Mouse (Mus musculus) layer of hippocampus, postnatal 10 days (tissue): ENCODE results near the gene Fuom. TPM values are rescaled to one million over a fixed set of nuclear protein-coding genes. Genes with fewer than 3 reads are reported as not detected.

Experiments used
- DNase-seq, 2 experiments: peaks; one replicate each; pipeline ENCODE4 v3.0.0; 2021; ENCODE audit warnings: low spot score in 2 of 2
- total RNA-seq, 2 experiments: library from RNA; stranded (reverse); gene quantifications; 2 replicates each; pipeline ENCODE4 v1.2.3; 2021

The Fuom gene
- total RNA-seq, 2 experiments from 2014 or later = 26.8 to 27.1 TPM

DNA sequence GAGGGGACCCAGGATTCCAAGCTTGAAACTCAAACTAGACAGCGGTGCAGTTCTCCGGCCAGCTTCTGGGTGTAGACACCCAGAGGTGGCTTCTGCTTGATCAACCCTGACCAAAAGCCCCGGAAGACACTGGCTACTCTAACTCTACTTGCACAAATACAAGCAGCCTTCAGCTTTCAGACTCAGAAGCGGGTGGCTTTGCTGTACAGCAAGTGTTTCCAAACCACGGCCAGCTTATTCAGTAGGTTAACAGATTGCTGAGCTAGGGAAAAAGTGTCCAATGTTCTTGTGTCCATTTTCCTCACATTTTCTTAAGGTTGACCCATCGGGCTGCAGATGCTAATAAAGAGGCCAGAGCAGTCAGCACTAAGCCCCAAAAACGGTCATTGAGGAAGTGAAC, 43.7 kb downstream of the Fuom start:
- no peak for DNase-seq

DNA sequence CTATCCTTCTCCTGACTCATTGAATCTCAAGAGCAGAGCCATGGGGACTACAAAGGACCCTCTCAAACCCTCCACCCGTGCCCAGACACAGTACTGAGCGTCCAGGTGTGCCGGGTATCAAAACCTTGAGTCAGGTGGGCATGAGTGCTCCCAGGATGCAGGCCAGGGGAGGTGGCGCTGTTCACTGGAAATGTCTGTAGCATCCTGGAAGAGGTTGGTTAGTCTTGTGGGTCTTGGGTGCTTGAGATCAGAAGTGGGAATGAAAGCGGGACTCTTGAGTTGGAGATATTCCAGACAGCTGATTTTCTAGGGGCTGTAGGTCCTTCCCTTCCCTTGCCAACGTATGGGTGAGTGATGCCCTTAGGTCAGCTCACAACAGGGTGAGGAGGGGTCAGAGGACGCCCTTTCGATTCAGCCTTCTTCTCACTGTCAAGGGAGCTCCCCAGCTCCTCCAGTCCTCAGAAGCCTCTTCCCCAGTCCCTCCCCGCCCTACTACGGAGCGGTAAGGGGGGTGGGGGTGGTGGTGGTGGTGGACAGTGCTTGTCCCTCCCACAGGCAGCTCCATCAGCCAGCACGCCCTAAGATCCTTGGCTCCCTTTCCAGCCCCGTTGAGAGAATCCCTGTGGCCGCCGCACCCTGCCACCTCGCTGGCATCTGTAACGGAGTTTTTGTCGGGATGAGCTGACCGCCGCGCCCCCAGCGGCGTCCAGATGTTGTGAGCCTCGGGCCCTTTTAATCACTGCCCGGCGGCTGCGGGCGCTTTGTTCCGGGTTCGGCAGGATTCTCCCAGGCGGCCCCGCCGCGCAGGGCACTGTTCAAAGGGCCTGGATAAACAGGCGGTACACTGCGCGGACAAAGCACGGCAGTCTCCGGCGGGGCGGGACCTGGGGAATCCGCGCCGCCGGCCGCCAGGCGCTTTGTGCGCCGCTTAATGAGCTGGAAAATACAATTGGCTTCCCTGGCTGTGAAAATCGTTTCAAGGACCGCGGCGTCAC, 44.5 kb downstream of the Fuom start:
- no peak for DNase-seq

DNA sequence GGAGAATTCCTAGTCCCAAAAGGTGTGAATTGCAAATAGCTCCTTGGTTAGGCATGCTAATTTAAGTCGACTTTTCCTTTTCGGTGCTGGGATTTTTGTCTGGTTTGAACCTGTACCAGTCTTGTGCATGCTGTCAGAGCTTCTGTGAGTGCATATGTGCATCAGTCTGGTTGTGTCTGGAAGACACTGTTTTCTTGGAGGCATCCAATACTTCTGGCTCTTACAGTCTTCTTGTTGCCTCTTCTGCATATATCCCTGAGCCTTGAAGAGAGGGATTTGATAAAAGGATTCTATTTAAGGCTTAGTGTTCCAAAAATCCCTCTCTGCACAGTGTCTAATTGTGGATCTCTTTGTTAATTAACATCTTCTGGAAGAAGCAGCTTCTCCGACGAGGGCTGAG, 48.1 kb downstream of the Fuom start:
- DNase-seq = no peak

DNA sequence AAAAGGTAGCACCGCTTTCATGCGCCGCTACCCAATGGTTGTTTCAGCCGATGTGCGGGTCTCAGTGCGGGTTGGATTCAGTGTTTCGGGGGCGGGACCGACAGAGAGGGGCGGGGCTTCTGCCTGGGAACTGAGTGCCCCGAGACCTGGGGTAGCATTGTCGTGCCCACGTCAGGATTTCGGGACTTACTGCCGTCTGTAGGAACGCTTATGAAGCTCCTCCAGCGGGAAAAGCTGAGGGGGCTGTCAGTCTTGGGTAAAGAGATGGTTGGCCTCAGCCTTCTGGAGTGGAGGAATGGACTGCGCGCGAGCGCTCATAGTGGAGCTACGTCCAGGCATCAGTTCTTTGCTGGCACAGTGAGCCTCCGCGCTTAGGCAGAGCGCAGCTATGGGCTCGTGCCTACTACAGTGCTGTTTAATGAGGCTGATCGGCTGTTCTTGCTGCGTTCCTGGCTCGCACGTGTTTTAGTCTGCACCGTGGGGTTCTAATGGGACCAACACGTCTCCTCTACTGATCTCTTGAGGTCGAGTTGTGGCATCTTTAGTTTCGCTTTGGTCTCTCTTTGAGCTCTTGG, 53.0 kb downstream of the Fuom start:
- peak in 1 of 2 experiments; percentile 37 for DNase-seq

DNA sequence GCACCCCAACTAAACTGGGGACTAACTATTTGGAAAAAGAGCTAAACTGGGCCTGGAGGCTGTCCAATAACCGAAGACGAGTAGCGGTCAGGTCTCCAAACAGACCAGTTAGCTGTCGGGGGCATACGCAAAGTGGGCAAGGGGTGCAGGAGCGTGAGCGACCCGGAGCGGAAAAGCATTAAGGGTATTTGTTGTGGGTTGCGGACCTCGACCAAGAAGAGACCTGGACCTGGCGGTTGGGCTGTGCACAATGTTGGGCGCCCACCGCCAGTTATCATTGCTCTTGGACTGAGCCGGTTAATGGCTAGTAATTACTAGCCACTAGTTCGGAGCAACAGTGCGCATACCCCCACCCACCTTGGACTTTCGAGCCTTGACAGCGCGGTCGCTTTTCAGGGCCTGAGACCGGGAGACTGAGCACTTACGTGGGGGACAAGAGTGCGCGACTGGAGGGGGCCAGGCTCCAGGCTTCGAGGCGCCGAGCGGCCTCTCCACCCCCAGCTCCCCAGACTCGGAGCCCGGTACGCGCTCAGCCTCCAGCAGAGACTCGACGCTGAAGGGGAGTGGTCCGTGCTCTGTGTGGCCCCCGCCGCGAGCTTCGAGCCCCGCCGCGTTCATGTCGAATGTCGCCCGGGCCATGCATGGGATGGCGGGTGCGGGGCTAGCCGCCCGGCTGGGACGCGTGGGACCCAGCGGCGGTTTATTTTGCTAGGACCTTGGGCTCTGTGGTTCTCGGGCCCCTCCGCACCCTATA, 53.7 kb downstream of the Fuom start, which contains the start of gene Msx3:
Msx3 (minus strand) TSS at position 729 of the 754 bp plus-strand sequence.
- no peak for DNase-seq

DNA sequence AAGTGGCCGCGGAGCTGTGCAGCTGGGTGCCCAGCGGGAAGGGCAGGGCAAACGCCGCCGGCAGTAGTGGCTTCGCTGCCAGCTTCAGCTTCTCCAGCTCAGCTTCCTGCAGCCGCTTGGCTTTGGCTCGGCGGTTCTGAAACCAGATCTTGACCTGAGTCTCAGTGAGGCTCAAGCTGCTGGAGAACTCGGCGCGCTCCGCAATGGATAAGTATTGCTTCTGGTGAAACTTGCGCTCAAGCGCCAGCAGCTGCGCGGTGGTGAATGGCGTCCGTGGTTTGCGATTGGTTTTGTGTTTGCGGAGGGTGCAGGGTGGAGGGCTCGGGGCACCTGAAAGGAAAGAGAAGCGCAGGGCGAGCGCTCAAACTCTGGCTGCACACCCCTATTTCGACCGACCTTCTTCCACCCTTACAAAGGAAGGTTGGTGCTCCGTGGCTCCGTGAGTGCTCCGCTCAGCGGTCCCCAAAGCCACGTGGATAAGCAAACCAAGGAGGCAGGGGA, 54.4 kb downstream of the Fuom start:
- no peak for DNase-seq

Other genes with a start within 250 kb of the Fuom start
- 10 to 100 TPM; 49.1 to 56.1 TPM for gene Kndc1, start 207.7 kb downstream of the Fuom start, total RNA-seq
- gene Utf1, start 158.7 kb downstream of the Fuom start, total RNA-seq = not detected
- gene 6430531B16Rik, start 123.7 kb downstream of the Fuom start, total RNA-seq = 1 to 10 TPM in 1 of 2 experiments, under 1 TPM in 1; 0.87 to 1.0 TPM
- gene Adam8, start 109.9 kb downstream of the Fuom start, total RNA-seq = 1 to 10 TPM; 1.3 to 2.4 TPM
- gene Zfp511, start 66.0 kb downstream of the Fuom start, total RNA-seq = 10 to 100 TPM; 22.3 to 24.9 TPM
- 10 to 100 TPM; 40.8 TPM for gene Tubgcp2, start 65.8 kb downstream of the Fuom start, total RNA-seq
- gene Msx3, start 53.4 kb downstream of the Fuom start, total RNA-seq = under 1 TPM; 0.16 to 0.20 TPM
- 100 to 1,000 TPM; 247 to 252 TPM for gene Caly, start 19.9 kb downstream of the Fuom start, total RNA-seq
- not detected for gene Prap1, start 9.0 kb downstream of the Fuom start, total RNA-seq
- 1 to 10 TPM; 6.2 to 7.1 TPM for gene Paox, start 13.4 kb upstream of the Fuom start, total RNA-seq
- 10 to 100 TPM; 63.4 to 67.1 TPM for gene Echs1, start 14.0 kb upstream of the Fuom start, total RNA-seq
- gene Mtg1, start 35.1 kb upstream of the Fuom start, total RNA-seq = 10 to 100 TPM; 27.0 to 30.2 TPM
- 100 to 1,000 TPM; 145 to 155 TPM for gene Sprn, start 52.4 kb upstream of the Fuom start, total RNA-seq
- gene Olfr522, start 62.3 kb upstream of the Fuom start, total RNA-seq = not detected
- gene Olfr523, start 70.8 kb upstream of the Fuom start, total RNA-seq = not detected
- not detected for gene Olfr524, start 103.5 kb upstream of the Fuom start, total RNA-seq
- gene Cd163l1, start 115.8 kb upstream of the Fuom start, total RNA-seq = under 1 TPM; 0.64 to 0.78 TPM
- under 1 TPM; 0.18 to 0.20 TPM for gene 5830411N06Rik, start 144.8 kb upstream of the Fuom start, total RNA-seq
- not detected for gene Olfr525, start 218.4 kb upstream of the Fuom start, total RNA-seq
- gene Olfr527, start 231.6 kb upstream of the Fuom start, total RNA-seq = not detected